Mouse (Mus musculus): ENCODE results near the gene Smap1. TPM values are rescaled to one million over a fixed set of nuclear protein-coding genes. Genes with fewer than 3 reads are reported as not detected.

Gene Smap1
- polyA plus RNA-seq, 1 experiment from 2014 or later = 49.7 TPM

GRCm38 (mm10) chr1:23826887-23827758, 95.0 kb downstream of the Smap1 start:
- no peaks in the 10 kb centered on the region for H3K4me1 ChIP-seq
- H3K4me3 ChIP-seq (replicated peaks) = no peak overlapping the region
- H3K27ac ChIP-seq (replicated peaks) = no peak overlapping the region
- H3K9me3 ChIP-seq (replicated peaks) = no peaks in the 10 kb centered on the region
- no peak overlapping the region for H3K9ac ChIP-seq
- ATAC-seq (ENCODE audit: insufficient number of reproducible peaks, low FRiP score, low TSS enrichment, low read depth) = no peak
- H3K4me2 ChIP-seq (replicated peaks) = no peak overlapping the region
- 35% methylated on average over 13 of the region's 13 CpGs for WGBS
- no peaks in the 10 kb centered on the region for H3K36me3 ChIP-seq
- H3K27me3 ChIP-seq = no peaks in the 10 kb centered on the region; the same call in 1 of the 2 replicates

DNA sequence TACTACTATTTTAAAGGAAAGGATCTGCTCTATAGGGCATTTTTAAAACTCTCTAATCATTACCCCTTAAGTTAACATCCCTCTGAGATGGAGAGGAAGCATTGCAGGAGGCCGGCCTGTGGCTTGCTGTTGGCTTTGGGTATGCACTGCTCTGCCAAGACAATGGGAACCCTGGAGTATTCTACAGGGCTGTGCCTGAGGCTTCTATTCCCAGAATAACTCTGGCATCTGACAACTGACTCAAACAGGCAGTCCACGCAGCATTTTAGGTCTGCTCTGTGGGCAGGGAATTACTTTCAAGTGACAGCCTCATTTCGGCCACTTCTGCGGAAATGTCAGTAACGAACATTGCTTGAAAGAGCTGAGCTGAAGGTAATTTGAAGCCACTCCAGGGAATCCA, 100.5 kb downstream of the Smap1 start:
- ATAC-seq (ENCODE audit: insufficient number of reproducible peaks, low FRiP score, low TSS enrichment, low read depth) = no peak
- WGBS = 44% methylated on average over 5 of the region's 5 CpGs
- H3K27ac ChIP-seq (replicated peaks) = no peak overlapping the region
- H3K36me3 ChIP-seq = no peaks in the 10 kb centered on the region
- no peaks in the 10 kb centered on the region for H3K9me3 ChIP-seq (replicated peaks)
- no peaks in the 10 kb centered on the region; the same call in 1 of the 2 replicates for H3K27me3 ChIP-seq
- no peak overlapping the region for H3K9ac ChIP-seq
- no peak overlapping the region for H3K4me3 ChIP-seq (replicated peaks)
- no peaks in the 10 kb centered on the region for H3K4me1 ChIP-seq
- H3K4me2 ChIP-seq (replicated peaks) = no peak overlapping the region

DNA sequence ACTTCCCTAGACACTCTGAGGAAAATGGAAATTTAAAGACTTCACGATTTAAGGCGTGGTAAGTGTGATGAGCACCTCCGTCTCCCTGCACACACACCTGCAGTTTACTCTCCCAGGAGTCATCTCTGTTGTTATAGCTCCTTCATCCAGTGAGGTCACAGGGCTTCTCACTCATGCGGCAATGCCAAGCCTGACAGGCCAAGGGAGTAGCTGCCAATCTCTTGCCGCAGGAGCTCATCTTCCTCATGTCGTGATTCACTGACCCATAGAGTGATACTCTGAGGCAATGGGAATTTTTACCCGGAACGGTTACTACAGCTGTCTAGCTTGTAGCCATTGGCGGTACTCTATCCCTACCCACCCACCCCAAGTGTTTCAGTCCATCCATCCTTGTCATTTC, 123.8 kb downstream of the Smap1 start:
- WGBS = 90% methylated on average over 9 of the region's 9 CpGs

More for the DNA sequence above, 123.8 kb downstream of the Smap1 start:
- Histone ChIP-seq H3K4me3 (replicated peaks) (no peak overlapping the region), H3K27ac (replicated peaks) (no peak overlapping the region), H3K27me3 (0 out of 2 replicates have a peak, but pooled peaks cover 3% of the 10 kb centered on the region), H3K9me3 (replicated peaks) (no peaks in the 10 kb centered on the region), H3K36me3 (no peaks in the 10 kb centered on the region), H3K9ac (no peak overlapping the region), H3K4me1 (no peaks in the 10 kb centered on the region), H3K4me2 (replicated peaks) (no peak overlapping the region)
- no peak for ATAC-seq (ENCODE audit: insufficient number of reproducible peaks, low FRiP score, low TSS enrichment, low read depth)

Other genes starting within 250 kb of the Smap1 start
- gene B3gat2, start 160.6 kb downstream of the Smap1 start, polyA plus RNA-seq (2015; fragmentation: Nextera tagmentation; extraction: Ambion mirVana) = 0.56 and 0.61 TPM in 2 replicates
- gene Sdhaf4, start 83.3 kb upstream of the Smap1 start, polyA plus RNA-seq (2015; fragmentation: Nextera tagmentation; extraction: Ambion mirVana) = 68.0 and 77.2 TPM in 2 replicates
- 33.7 and 37.7 TPM in 2 replicates for gene Fam135a, start 178.0 kb upstream of the Smap1 start, polyA plus RNA-seq (2015; fragmentation: Nextera tagmentation; extraction: Ambion mirVana)

Measured in embryonic facial prominence, embryonic 15.5 days (tissue).